Mouse (Mus musculus): Measurements from ENCODE around the gene Bola3.

Gene Bola3

GRCm38 (mm10) chr6:83395544-83396229, 46.7 kb downstream of the Bola3 start:
- no peak for DNase-seq (ENCODE audit: low spot score)

GRCm38 (mm10) chr6:83396711-83397110, 47.8 kb downstream of the Bola3 start:
- no peak for DNase-seq (ENCODE audit: low spot score)

GRCm38 (mm10) chr6:83397728-83398127, 48.8 kb downstream of the Bola3 start:
- DNase-seq (ENCODE audit: low spot score): no peak

- no peak for DNase-seq (ENCODE audit: low spot score)
Observed at GRCm38 (mm10) chr6:83399790-83400189, 50.8 kb downstream of the Bola3 start.

GRCm38 (mm10) chr6:83403481-83403880, 54.5 kb downstream of the Bola3 start:
- no peak for DNase-seq (ENCODE audit: low spot score)

- DNase-seq (ENCODE audit: low spot score): no peak
Observed at GRCm38 (mm10) chr6:83404571-83404970, 55.6 kb downstream of the Bola3 start.

- no peak for DNase-seq (ENCODE audit: low spot score)
Observed at GRCm38 (mm10) chr6:83405511-83406064, 56.6 kb downstream of the Bola3 start.

- DNase-seq (ENCODE audit: low spot score): no peak
Observed at GRCm38 (mm10) chr6:83408510-83408909, 59.6 kb downstream of the Bola3 start.
